Mouse (Mus musculus) cerebellum, adult 2 months (tissue): ENCODE results near the gene Nyap2. TPM values are rescaled to one million over a fixed set of nuclear protein-coding genes. Genes with fewer than 3 reads are reported as not detected.

ENCODE experiments used
- DNase-seq, 2 experiments: peaks; one replicate each; pipeline ENCODE4 v3.0.0; 2021
- H3K27ac ChIP-seq: fragments of 200-500 bp; 2 replicates; pipeline ENCODE4 v1.5.1; 2012; ENCODE audit warnings: low read length, control low read depth, inconsistent platforms; ENCODE audit not compliant: insufficient read depth
- H3K27me3 ChIP-seq: fragments of 200-500 bp; 2 replicates; pipeline ENCODE4 v1.6.1; 2012; ENCODE audit warnings: inconsistent platforms, mild to moderate bottlenecking, low read length, moderate library complexity; ENCODE audit not compliant: control insufficient read depth, insufficient read depth
- H3K4me1 ChIP-seq: fragments of 200-500 bp; 2 replicates; pipeline ENCODE4 v1.6.1; 2011; ENCODE audit warnings: low read length; ENCODE audit not compliant: control insufficient read depth, insufficient read depth
- H3K4me3 ChIP-seq: fragments of 200-500 bp; replicated peaks from 2 replicates; pipeline ENCODE3; 2011; ENCODE audit warnings: mild to moderate bottlenecking, low read depth, low read length, control low read depth; ENCODE audit not compliant: insufficient read depth
- CTCF ChIP-seq: fragments of 200-500 bp; IDR thresholded peaks from 2 replicates; pipeline ENCODE4 v1.5.1; 2011; ENCODE audit warnings: low read depth, mild to moderate bottlenecking, control low read depth, low read length, moderate library complexity, borderline replicate concordance; ENCODE audit not compliant: insufficient read depth
- POLR2A ChIP-seq: fragments of 200-500 bp; IDR thresholded peaks from 2 replicates; pipeline ENCODE4 v1.6.1; 2011; ENCODE audit warnings: low read length, control low read depth, borderline replicate concordance; ENCODE audit not compliant: insufficient read depth
- WGBS: fragments of 180-500 bp; shearing (Covaris S2); methylation state at CpG from one replicate; pipeline ENCODE4 v1.1.7; 2018; 5-methylcytosine and 5-hydroxymethylcytosine counted together
- polyA plus RNA-seq: library from polyadenylated mRNA; depleted of rRNA; stranded (reverse); fragments of >200 nt; gene quantifications from 2 replicates; pipeline ENCODE4 v1.2.3, GENCODE M21; 2012

The Nyap2 gene
- polyA plus RNA-seq, 1 experiment, result 9.0 TPM

DNA sequence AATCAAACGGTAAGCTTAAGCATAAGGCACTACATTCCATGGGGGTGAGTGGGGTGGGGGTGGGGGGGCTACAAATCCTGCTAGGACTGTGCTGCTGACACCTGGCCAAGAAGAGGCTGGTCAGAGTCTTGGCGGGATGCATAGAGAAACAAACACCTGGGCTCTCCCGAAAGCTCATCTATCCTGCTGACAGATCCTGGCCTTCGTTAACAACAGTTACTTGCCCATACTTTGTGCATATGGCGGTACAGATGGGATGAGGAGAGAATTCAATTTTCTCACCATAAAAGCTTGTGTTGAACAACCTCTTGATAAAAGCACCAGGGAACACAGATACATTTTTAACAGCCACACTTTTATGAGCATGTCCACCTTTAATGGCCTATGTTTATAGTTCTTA lies 10.7 kb downstream of the Nyap2 start:
- 63% methylated on average over 5 of the region's 5 CpGs for WGBS
- Histone ChIP-seq H3K4me3 (no peak overlapping the region), H3K27me3 (no peaks in the 10 kb centered on the region), H3K4me1 (no peaks in the 10 kb centered on the region), H3K27ac (no peak overlapping the region)
- DNase-seq, result peak in 1 of 2 experiments; percentile 41
- no peak for TF ChIP-seq POLR2A
- no peak for TF ChIP-seq CTCF

- Histone ChIP-seq H3K4me1 (peaks cover 4% of the 10 kb centered on the region; the same call in 1 of the 2 replicates), H3K4me3 (no peak overlapping the region), H3K27ac (no peak overlapping the region), H3K27me3 (no peaks in the 10 kb centered on the region)
- TF ChIP-seq CTCF, result no peak
- TF ChIP-seq POLR2A, result no peak
- DNase-seq, result no peak
- WGBS, result 93% methylated on average over 1 of the region's 1 CpGs
These were observed 13.7 kb downstream of the Nyap2 start for GRCm38 (mm10) chr1:81090400-81090799.

DNA sequence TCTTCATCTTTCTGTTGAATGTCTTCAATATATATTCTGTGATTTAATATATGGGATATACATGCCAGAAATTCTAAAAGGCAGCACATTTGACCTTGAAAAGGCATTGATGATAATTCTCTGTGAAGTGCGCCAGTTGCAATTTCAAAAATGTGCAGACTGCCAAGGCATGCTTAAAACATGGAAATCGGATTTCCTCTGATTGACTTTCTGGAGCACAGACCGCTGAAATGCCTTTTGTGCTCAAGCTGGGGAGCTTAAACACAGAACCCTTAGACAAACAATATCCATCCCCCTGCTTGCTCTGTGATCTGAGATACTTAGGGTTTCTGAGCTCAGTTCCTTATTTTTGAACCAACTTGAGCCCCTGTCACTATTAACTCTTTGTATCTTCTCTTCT lies 14.2 kb downstream of the Nyap2 start:
- peaks cover 4% of the 10 kb centered on the region; the same call in 1 of the 2 replicates for H3K4me1 ChIP-seq
- DNase-seq, result no peak
- 61% methylated on average over 3 of the region's 3 CpGs for WGBS
- no peak overlapping the region for H3K27ac ChIP-seq
- TF ChIP-seq CTCF, result no peak
- no peak for TF ChIP-seq POLR2A
- no peak overlapping the region for H3K4me3 ChIP-seq
- no peaks in the 10 kb centered on the region for H3K27me3 ChIP-seq

DNA sequence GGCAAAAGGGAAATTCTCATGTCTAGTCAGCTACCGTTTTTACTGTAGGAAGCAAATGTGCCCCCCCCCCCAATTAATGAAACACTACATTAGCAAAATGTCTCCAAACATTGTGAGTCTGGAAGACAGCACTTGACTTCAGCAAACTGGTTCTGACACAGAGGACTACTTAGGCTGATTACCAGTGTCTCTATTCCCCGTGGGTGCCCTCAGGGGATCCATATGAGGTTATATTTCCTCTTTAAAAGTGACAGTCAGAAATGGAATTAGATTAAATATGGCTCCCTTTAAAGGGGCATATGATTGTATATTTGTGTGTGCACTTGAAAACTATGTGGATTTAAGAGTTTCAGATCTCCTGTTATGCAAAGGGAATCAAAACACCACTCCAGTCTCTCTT lies 15.3 kb downstream of the Nyap2 start:
- no peak overlapping the region for H3K27ac ChIP-seq
- no peaks in the 10 kb centered on the region for H3K27me3 ChIP-seq
- DNase-seq, result no peak
- H3K4me3 ChIP-seq, result no peak overlapping the region
- 84% methylated on average over 2 of the region's 2 CpGs for WGBS
- TF ChIP-seq POLR2A (no peak), CTCF (no peak)
- peaks cover 4% of the 10 kb centered on the region; the same call in 1 of the 2 replicates for H3K4me1 ChIP-seq

GRCm38 (mm10) chr1:81092886-81093285 lies 16.1 kb downstream of the Nyap2 start:
- no peak overlapping the region for H3K4me3 ChIP-seq
- no peaks in the 10 kb centered on the region for H3K27me3 ChIP-seq
- no peak overlapping the region for H3K27ac ChIP-seq
- H3K4me1 ChIP-seq, result peaks cover 4% of the 10 kb centered on the region; the same call in 1 of the 2 replicates
- no peak for TF ChIP-seq CTCF
- WGBS, result 44% methylated on average over 4 of the region's 4 CpGs
- DNase-seq, result peak in 1 of 2 experiments; percentile 40

DNA sequence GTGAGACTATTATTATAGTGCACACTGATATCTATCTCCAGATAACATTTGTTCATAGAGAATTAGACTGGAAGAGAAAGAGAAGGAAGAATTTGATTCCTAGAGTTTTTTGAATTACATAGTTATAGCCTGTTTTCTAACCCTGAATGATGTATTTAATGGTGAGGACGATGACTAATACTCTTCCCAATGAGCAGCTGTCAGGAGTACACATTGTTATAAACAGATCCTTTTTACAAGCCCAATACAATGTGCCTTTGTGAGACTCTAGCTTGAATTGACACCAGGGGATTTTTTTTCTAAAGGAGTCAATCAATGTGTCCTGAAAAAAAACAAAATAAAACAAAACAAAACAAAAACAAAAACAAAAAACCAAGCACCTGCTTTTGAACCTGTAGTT lies 22.2 kb downstream of the Nyap2 start:
- DNase-seq, result no peak
- Histone ChIP-seq H3K4me3 (no peak overlapping the region), H3K27ac (no peak overlapping the region), H3K27me3 (no peaks in the 10 kb centered on the region), H3K4me1 (no peaks in the 10 kb centered on the region; the same call in 1 of the 2 replicates)
- 8% methylated on average over 1 of the region's 1 CpGs for WGBS
- TF ChIP-seq POLR2A (no peak), CTCF (no peak)

GRCm38 (mm10) chr1:81101749-81102148 lies 25.0 kb downstream of the Nyap2 start:
- Histone ChIP-seq H3K27ac (no peak overlapping the region), H3K4me1 (no peaks in the 10 kb centered on the region; the same call in 1 of the 2 replicates), H3K4me3 (no peak overlapping the region), H3K27me3 (no peaks in the 10 kb centered on the region)
- WGBS, result 19% methylated on average over 1 of the region's 1 CpGs
- DNase-seq, result no peak
- TF ChIP-seq POLR2A, result no peak
- no peak for TF ChIP-seq CTCF

GRCm38 (mm10) chr1:81119732-81120131 lies 43.0 kb downstream of the Nyap2 start:
- peak; percentile 46 to 79 for DNase-seq
- TF ChIP-seq POLR2A (no peak), CTCF (no peak)
- H3K4me1 ChIP-seq, result no peaks in the 10 kb centered on the region
- no peaks in the 10 kb centered on the region for H3K27me3 ChIP-seq
- no peak overlapping the region for H3K27ac ChIP-seq
- no peak overlapping the region for H3K4me3 ChIP-seq
